ENCODE assay signal across 10 mouse cellular contexts in genomic region chr5:107001396-107002090, GRCm38 (mm10). TPM values are rescaled to one million over a fixed set of nuclear protein-coding genes. Genes with fewer than 3 reads are reported as not detected.
DNase-seq lines count a peak whose midpoint lies in the region; ATAC-seq and TF ChIP-seq lines count a peak whose summit lies in the region.
"Had no signal": no experiment of that assay in that cellular context is flagged by ENCODE, and none has a peak within 500 bp of the region (broad histone marks: within the 10 kb centered on the region; RNA-seq: fewer than 3 reads in every experiment).

No protein-coding gene starts in this region.

- H3K9me3 ChIP-seq in midbrain, embryonic 10.5 days (replicated peaks) = no peaks in the 10 kb centered on the region; the same call in 1 of the 2 replicates
- no peaks in the 10 kb centered on the region for H3K9me3 ChIP-seq in midbrain, embryonic 11.5 days (ENCODE audit: control insufficient read depth, low read length)
- H3K9me3 ChIP-seq in heart, embryonic 13.5 days = peaks cover 4% of the 10 kb centered on the region
- no peaks in the 10 kb centered on the region for H3K9me3 ChIP-seq in midbrain, postnatal 0 days (ENCODE audit: low read length)

- TF ChIP-seq CTCF in midbrain, postnatal 0 days (IDR thresholded peaks at IDR 0.05) = no peak

- no peak overlapping the region for H3K9ac ChIP-seq in midbrain, embryonic 11.5 days (ENCODE audit: low read length)
- peak overlapping the region; percentile 15; the same call in 1 of the 2 replicates for H3K9ac ChIP-seq in heart, embryonic 13.5 days
- H3K9ac ChIP-seq in midbrain, postnatal 0 days (replicated peaks; ENCODE audit: low read length, poor library complexity, severe bottlenecking) = no peak overlapping the region

- H3K36me3 ChIP-seq in midbrain, embryonic 10.5 days = no peaks in the 10 kb centered on the region
- H3K36me3 ChIP-seq in midbrain, embryonic 11.5 days (ENCODE audit: control insufficient read depth, insufficient read depth, low read length) = no peaks in the 10 kb centered on the region
- no peaks in the 10 kb centered on the region for H3K36me3 ChIP-seq in heart, embryonic 13.5 days
- H3K36me3 ChIP-seq in midbrain, postnatal 0 days (ENCODE audit: insufficient read depth, low read length) = no peaks in the 10 kb centered on the region

- no peak for ATAC-seq in midbrain, embryonic 11.5 days (ENCODE audit: low FRiP score)
- ATAC-seq in heart, embryonic 13.5 days (ENCODE audit: extremely low read depth, insufficient number of reproducible peaks, low FRiP score, low TSS enrichment) = no peak
- peak; percentile 58 for ATAC-seq in midbrain, postnatal 0 days (ENCODE audit: low FRiP score)

- H3K4me1 ChIP-seq in midbrain, embryonic 10.5 days = peaks cover 16% of the 10 kb centered on the region
- H3K4me1 ChIP-seq in midbrain, embryonic 11.5 days (ENCODE audit: control insufficient read depth, insufficient read depth, low read length) = peaks cover 6% of the 10 kb centered on the region; the same call in 1 of the 2 replicates
- H3K4me1 ChIP-seq in heart, embryonic 13.5 days = peaks cover 14% of the 10 kb centered on the region
- peaks cover 5% of the 10 kb centered on the region; the same call in 1 of the 2 replicates for H3K4me1 ChIP-seq in midbrain, postnatal 0 days (ENCODE audit: insufficient read depth, low read length)

- no peaks in the 10 kb centered on the region for H3K27me3 ChIP-seq in midbrain, embryonic 10.5 days (ENCODE audit: low read depth, poor library complexity, severe bottlenecking)
- no peaks in the 10 kb centered on the region for H3K27me3 ChIP-seq in midbrain, embryonic 11.5 days (ENCODE audit: control insufficient read depth, insufficient read depth, low read length)
- peaks cover 6% of the 10 kb centered on the region for H3K27me3 ChIP-seq in heart, embryonic 13.5 days (replicated peaks)
- no peaks in the 10 kb centered on the region for H3K27me3 ChIP-seq in midbrain, postnatal 0 days (ENCODE audit: insufficient read depth, low read length)

- no peak overlapping the region for H3K4me3 ChIP-seq in midbrain, embryonic 10.5 days
- H3K4me3 ChIP-seq in midbrain, embryonic 11.5 days (ENCODE audit: low read depth, low read length) = no peak overlapping the region
- H3K4me3 ChIP-seq in heart, embryonic 13.5 days = no peak overlapping the region
- H3K4me3 ChIP-seq in midbrain, postnatal 0 days (ENCODE audit: low read depth, low read length) = no peak overlapping the region

- WGBS in midbrain, embryonic 10.5 days = 55% methylated on average over 11 of the region's 11 CpGs
- WGBS in midbrain, embryonic 11.5 days = 49% methylated on average over 11 of the region's 11 CpGs
- 38% methylated on average over 11 of the region's 11 CpGs for WGBS in heart, embryonic 13.5 days
- WGBS in midbrain, postnatal 0 days = 38% methylated on average over 11 of the region's 11 CpGs

- H3K4me2 ChIP-seq in midbrain, embryonic 11.5 days = no peak overlapping the region
- peak overlapping the region; percentile 0; the same call in 1 of the 2 replicates for H3K4me2 ChIP-seq in heart, embryonic 13.5 days
- H3K4me2 ChIP-seq in midbrain, postnatal 0 days (ENCODE audit: low read depth, low read length, poor library complexity, severe bottlenecking) = 0 out of 2 replicates have a peak overlapping the region, but pooled peaks have one; percentile 9

- peak overlapping the region; percentile 60 for H3K27ac ChIP-seq in midbrain, embryonic 10.5 days (replicated peaks)
- no peak overlapping the region for H3K27ac ChIP-seq in midbrain, embryonic 11.5 days (ENCODE audit: low read depth, low read length)
- peak overlapping the region; percentile 22; the same call in 1 of the 2 replicates for H3K27ac ChIP-seq in heart, embryonic 13.5 days (replicated peaks)
- no peak overlapping the region for H3K27ac ChIP-seq in midbrain, postnatal 0 days (ENCODE audit: low read depth, low read length)

- DNase-seq in embryo, embryonic 9.5 days (ENCODE audit: extremely low spot score) = peak; percentile 19
- DNase-seq in embryo, embryonic 11 days = no peak
- DNase-seq in midbrain, embryonic 10.5 days (ENCODE audit: low spot score) = no peak
- no peak for DNase-seq in midbrain, embryonic 11.5 days (ENCODE audit: low spot score, missing footprints)
- peak; percentile 59 for DNase-seq in midbrain, postnatal 0 days (ENCODE audit: low spot score)
- no peak for DNase-seq in urinary bladder, postnatal 14 days (ENCODE audit: low spot score)
- DNase-seq in left cerebral cortex, adult 9 months (ENCODE audit: low spot score in 2 of 2) = no peak
- DNase-seq: gastrocnemius, postnatal 10 days; layer of hippocampus, adult 9-11 months had no signal

RNA-seq across cellular contexts. Expression of gene Cdc7, which starts 37.4 kb away (rescaled TPM):
- polyA plus RNA-seq in midbrain, embryonic 10.5 days (2016; fragmentation: Nextera tagmentation; extraction: Ambion mirVana) = 59.3 and 63.5 TPM in 2 replicates
- polyA plus RNA-seq in midbrain, embryonic 11.5 days (2014; fragmentation: Nextera tagmentation; extraction: Ambion mirVana) = 58.7 and 61.6 TPM in 2 replicates
- 25.5 and 26.3 TPM in 2 replicates for polyA plus RNA-seq in heart, embryonic 13.5 days (2015; fragmentation: Nextera tagmentation; extraction: Ambion mirVana)
- total RNA-seq in midbrain, postnatal 0 days (2014; rRNA removed) = 25.0 and 27.8 TPM in 2 replicates
- 24.7 and 27.3 TPM in 2 replicates for polyA plus RNA-seq in midbrain, postnatal 0 days (2015; fragmentation: Nextera tagmentation; extraction: Ambion mirVana)

Comparison
In these comparisons a context has a peak if more than half of its experiments do, and no peak if none do; other contexts are left out.
1. DNase-seq: peak in embryo, embryonic 9.5 days (single experiment) and midbrain, postnatal 0 days (single experiment); none in embryo, embryonic 11 days (single experiment), midbrain, embryonic 10.5 days (single experiment), midbrain, embryonic 11.5 days (single experiment), urinary bladder, postnatal 14 days (single experiment) and left cerebral cortex, adult 9 months (0 of 2).
2. H3K27ac ChIP-seq: peak in midbrain, embryonic 10.5 days (single experiment) and heart, embryonic 13.5 days (single experiment); none in midbrain, embryonic 11.5 days (single experiment) and midbrain, postnatal 0 days (single experiment).